Mouse (Mus musculus): ENCODE data around the gene Tctex1d2.
"Not testable (repeated sequence)": the region's sequence is repeated elsewhere in the genome, so short reads cannot be mapped to it uniquely, and the experiment has no call there.

The Tctex1d2 gene

GRCm38 (mm10) chr16:32431926-32432325 lies 12.4 kb downstream of the Tctex1d2 start:
- in situ Hi-C loops (cut with MboI, MseI): no loop called here

- in situ Hi-C loops (cut with MboI, MseI): no loop called here
Measured at GRCm38 (mm10) chr16:32433138-32433537, 13.6 kb downstream of the Tctex1d2 start.

DNA sequence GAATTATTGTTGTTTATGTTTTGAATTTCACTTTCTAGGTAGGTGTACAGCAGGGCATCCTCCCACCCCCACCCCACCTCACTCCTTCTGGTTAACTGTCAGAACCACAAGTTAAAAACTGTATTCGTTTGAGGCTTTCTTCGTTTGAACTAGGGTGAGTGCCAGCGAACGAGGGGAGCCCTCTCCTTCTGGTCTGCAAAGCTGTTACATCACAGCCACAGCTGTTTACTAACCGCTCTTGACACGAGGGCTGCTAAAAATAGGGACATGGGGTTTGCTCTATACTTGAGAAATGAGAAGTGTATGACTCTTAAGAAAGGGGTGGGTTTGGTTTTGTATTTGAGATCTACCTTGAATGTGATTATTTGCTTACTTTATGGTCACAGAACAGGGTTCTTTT lies 14.6 kb downstream of the Tctex1d2 start:
- in situ Hi-C loops (cut with MboI, MseI): no loop called here

GRCm38 (mm10) chr16:32434691-32435090 lies 15.2 kb downstream of the Tctex1d2 start:
- in situ Hi-C loops (cut with MboI, MseI): no loop called here

GRCm38 (mm10) chr16:32436657-32437056 lies 17.2 kb downstream of the Tctex1d2 start:
- in situ Hi-C loops (cut with MboI, MseI): no loop called here

DNA sequence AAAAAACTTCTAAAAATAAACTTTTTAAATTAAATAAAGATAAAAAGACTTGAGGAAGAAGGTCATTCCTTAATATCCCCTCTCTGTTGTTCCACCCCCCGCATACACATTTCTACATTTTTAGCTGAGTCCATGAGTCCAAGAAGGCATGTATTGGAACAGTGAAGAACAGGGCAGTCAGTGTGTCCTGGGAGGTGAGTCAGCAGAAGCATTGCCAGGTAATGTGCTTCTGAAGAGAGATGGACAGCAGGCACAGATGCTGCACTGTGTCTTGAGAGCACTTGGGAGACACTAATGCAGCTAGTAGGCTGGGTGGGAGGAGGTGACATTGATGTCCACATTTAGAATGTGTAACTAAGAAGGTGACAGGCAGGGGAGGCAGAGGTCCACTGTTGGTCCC lies 17.8 kb downstream of the Tctex1d2 start:
- in situ Hi-C loops (cut with MboI, MseI): no loop called here

DNA sequence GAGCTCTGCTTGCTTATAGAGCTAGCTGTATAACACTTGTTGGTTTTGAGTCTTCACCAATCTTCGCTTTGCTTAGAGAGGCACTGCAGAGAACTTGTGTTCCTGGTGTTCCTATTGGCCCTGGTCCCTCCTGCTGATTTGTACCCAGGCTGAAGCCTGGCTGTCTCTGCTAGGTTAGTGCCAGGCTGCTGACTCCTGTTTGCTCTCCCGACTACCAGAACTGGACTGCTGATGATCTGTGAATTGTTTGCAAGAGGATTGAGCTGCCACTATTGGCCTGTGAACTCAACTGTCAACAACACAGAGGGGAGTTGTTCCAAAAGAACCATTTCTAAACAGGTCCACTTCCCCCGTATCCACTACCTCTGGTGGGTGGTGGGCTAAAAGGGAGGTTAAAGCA lies 21.9 kb downstream of the Tctex1d2 start:
- in situ Hi-C loops (cut with MboI, MseI): no loop called here

GRCm38 (mm10) chr16:32444615-32445014 lies 25.1 kb downstream of the Tctex1d2 start:
- in situ Hi-C loops (cut with MboI, MseI): not testable (repeated sequence)

DNA sequence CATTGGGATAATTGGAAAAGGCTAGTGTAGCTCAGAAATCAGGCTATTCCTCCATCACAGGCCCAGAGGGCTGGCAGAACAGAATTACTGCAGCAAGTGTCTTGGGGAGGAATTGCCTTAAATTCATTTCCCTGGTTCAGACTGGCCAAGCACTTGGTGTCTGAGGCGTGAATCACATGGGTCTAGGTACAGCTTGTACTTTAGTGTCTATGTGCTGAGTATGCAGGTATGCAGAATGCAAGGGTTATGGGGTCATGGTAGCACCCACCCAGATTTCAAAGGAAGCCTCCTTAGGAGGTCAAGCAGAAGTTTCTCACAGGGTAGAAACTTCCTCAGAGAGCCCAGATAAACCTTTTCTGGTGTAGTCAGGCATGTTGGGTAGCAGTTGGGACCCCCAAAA lies 26.1 kb downstream of the Tctex1d2 start:
- in situ Hi-C loops (cut with MboI, MseI): no loop called here

DNA sequence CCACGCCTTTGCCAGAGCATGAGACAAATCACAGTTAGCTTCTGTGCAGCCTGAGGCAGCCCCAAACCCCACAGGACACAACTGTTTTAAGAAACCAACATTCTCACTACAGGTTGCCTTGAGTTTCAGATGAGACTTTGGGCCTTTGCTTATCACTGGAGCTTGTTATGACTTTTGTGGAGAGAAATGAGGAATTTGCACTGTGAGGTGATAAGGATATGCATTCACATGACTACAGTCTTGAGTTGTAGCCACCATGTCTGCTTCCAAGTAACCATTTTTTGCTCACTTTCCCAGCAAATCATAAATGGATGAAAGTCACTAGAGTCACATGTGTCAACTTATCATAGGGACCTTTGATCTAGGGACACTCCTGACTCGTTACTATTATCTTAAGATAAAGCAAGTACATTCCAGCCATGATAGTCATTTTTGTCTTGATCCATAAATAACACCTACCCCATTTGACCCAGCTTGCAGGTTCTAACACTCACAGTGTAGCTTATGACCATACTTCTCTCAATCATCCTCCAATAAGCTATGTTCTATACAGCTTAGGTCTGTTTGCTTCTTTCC lies 27.1 kb downstream of the Tctex1d2 start:
- in situ Hi-C loops (cut with MboI, MseI): no loop called here

DNA sequence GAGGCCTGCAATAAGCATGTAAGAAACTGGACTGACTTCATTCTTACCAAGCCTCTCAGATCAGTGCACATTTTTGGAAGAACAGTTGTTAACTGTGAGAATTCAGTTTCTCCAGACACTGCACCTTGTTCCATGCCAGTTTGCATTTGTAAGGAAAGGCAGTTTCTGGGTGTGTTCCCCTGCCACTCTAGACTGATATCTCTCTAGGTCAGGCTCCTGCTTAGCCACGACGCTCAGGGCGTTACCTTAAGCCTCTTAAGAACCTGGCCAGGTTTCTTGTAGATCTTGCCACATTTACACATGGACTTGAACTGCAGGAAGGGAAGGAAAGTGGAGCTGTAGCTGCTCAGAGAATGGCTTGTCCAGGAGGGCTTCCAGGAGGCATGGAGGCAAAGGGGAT lies 30.2 kb downstream of the Tctex1d2 start:
- in situ Hi-C loops (cut with MboI, MseI): no loop called here

- in situ Hi-C loops (cut with MboI, MseI): no loop called here
Measured at GRCm38 (mm10) chr16:32450133-32450532, 30.6 kb downstream of the Tctex1d2 start.

DNA sequence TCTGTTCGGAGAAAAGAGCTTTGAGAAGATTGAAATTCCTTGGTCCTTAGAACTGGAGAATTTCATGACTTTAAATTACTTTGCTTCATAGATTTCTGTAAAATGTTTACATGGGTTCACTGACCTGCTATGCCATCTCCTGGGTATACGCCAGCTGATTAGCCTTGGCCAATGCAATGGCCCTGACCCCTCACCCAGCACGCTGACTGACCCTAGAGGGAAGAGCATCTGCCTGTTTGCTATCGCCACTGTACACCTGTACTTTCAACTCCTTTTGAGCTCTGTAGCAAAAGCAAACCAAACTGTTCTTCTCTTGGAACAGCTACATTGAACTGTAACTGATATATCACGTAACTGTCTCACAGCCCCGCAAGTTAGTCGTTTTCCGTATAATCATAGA lies 33.6 kb downstream of the Tctex1d2 start:
- in situ Hi-C loops (cut with MboI, MseI): no loop called here

- in situ Hi-C loops (cut with MboI, MseI): no loop called here
Measured at GRCm38 (mm10) chr16:32454646-32455045, 35.1 kb downstream of the Tctex1d2 start.

- in situ Hi-C loops (cut with MboI, MseI): no loop called here
Measured at GRCm38 (mm10) chr16:32456086-32456485, 36.6 kb downstream of the Tctex1d2 start.

GRCm38 (mm10) chr16:32456761-32457160 lies 37.3 kb downstream of the Tctex1d2 start:
- in situ Hi-C loops (cut with MboI, MseI): no loop called here

DNA sequence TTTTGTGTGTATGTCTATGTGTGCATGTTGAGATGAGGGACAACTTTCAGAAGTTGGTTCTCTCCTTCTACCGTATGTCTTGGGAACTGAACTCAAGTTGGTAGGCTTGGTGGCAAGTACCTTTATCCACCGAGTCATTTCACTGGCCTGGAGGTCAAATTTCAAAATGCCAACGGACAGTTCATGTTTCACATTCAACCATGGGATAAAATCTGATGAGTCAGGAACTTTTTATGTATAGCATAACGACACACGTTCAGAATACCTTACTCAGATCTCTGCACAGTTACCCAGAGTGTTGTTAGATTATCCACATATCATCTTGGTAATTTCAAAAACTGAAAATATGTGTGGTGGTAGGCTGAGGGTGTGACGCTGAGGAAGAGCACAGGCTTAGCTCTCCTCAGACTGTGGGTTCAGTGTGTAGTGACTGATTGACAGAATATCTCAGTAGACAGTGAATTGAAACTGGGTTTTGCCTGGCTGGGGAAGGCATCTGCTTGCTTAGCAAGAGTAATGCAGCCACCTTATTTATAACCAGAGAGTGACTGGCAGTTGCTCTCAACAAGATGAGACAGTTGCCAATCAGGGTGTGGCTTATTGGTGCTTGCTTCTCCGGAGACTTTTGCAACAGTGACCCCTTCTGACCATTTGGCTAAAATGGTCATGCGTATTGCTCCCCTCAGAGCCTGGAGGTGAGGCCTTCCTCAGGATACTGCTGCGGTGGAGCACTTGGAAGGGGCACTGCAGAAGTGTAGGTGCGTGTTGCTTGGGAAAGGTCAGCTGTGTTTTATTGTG lies 38.3 kb downstream of the Tctex1d2 start:
- in situ Hi-C loops (cut with MboI, MseI): no loop called here

DNA sequence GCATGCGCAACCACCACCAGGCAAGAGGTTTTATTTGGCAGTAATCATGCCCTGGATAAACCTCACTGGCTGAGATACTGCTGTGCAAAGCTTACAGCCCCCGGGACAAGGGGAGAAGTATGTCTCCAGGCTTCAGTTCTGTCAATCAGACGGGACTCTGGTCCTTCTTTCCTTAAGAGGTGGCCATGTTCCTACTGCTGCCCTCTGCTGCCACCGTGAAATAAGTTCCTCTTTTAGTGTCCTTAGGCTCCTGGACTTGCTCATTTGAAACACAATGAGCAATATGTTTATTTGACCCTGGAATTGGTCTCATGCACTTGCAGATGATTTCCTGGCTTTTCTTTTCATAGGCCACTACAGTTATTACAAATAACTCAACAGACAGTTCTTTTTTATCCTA lies 41.0 kb downstream of the Tctex1d2 start:
- in situ Hi-C loops (cut with MboI, MseI): loop anchor here (10.0 kb wide), 2 partner anchors 64 to 876 kb away; no protein-coding TSS in a partner anchor

- in situ Hi-C loops (cut with MboI, MseI): loop anchor here (10.0 kb wide), 2 partner anchors 63 to 877 kb away; no protein-coding TSS in a partner anchor
Measured at GRCm38 (mm10) chr16:32461713-32462112, 42.2 kb downstream of the Tctex1d2 start.

GRCm38 (mm10) chr16:32462950-32463349 lies 43.4 kb downstream of the Tctex1d2 start:
- in situ Hi-C loops (cut with MboI, MseI): loop anchor here (10.0 kb wide), 2 partner anchors 62 to 878 kb away; no protein-coding TSS in a partner anchor

DNA sequence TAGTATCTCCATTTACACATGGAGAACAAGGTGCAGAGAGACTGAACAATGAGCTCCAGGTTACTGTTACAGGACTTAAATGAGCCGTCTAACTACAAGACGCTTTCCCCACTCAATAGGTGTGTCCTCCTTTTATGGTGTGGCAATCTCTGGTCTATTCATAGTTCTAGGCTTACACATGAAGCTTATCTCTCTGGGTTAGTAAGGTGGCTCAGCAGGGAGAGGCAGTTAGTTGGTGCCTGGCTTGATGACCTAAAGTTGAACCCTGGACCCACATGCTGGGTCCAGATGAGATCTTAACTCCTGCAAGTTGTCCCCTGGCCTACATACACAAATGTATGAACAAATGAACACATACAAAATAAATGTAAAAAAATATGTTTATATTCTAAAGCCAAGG lies 43.9 kb downstream of the Tctex1d2 start:
- in situ Hi-C loops (cut with MboI, MseI): loop anchor here (10.0 kb wide), 2 partner anchors 61 to 879 kb away; no protein-coding TSS in a partner anchor

GRCm38 (mm10) chr16:32464908-32465307 lies 45.4 kb downstream of the Tctex1d2 start:
- in situ Hi-C loops (cut with MboI, MseI): loop anchor here (10.0 kb wide), 2 partner anchors 60 to 880 kb away; no protein-coding TSS in a partner anchor

GRCm38 (mm10) chr16:32468488-32468887 lies 49.0 kb downstream of the Tctex1d2 start:
- in situ Hi-C loops (cut with MboI, MseI): loop anchor here (10.0 kb wide), 2 partner anchors 56 to 884 kb away; no protein-coding TSS in a partner anchor

Measured in T-helper 2 cell (primary cell).